In genomic region chr17:67569865-67570264, GRCm38 (mm10) we compare ENCODE assay signal across 22 mouse cellular contexts.
A peak's percentile ranks its signal among the peaks of the same experiment; 100 is the strongest.
DNase-seq lines count a peak whose midpoint lies in the region; ATAC-seq and TF ChIP-seq lines count a peak whose summit lies in the region.
"Had no signal": no experiment of that assay in that cellular context is flagged by ENCODE, and none has a peak within 500 bp of the region (broad histone marks: within the 10 kb centered on the region; RNA-seq: fewer than 3 reads in every experiment).

No protein-coding gene starts in this region.

- H3K36me3 ChIP-seq in midbrain, embryonic 11.5 days (ENCODE audit: control insufficient read depth, insufficient read depth, low read length) = no peaks in the 10 kb centered on the region
- H3K36me3 ChIP-seq in midbrain, embryonic 14.5 days (ENCODE audit: control insufficient read depth, insufficient read depth, low read length) = no peaks in the 10 kb centered on the region
- H3K36me3 ChIP-seq in lung, postnatal 0 days (ENCODE audit: insufficient read depth, low read length) = no peaks in the 10 kb centered on the region
- H3K36me3 ChIP-seq: embryonic facial prominence, embryonic 12.5 days; forebrain, embryonic 15.5 days; G1E; heart, embryonic 10.5 days; hindbrain, embryonic 13.5 days had no signal

- intact Hi-C loops in gastrocnemius, adult 2 months (cut with DNase I) = loop anchor here (10.0 kb wide), 1 partner anchor 55 kb away; no protein-coding TSS in a partner anchor
- intact Hi-C loops in gastrocnemius, postnatal 36 days (cut with DNase I) = no loop called here

- WGBS in midbrain, embryonic 11.5 days = 92% methylated on average over 6 of the region's 6 CpGs
- WGBS in midbrain, embryonic 14.5 days = 91% methylated on average over 6 of the region's 6 CpGs
- 76% methylated on average over 6 of the region's 6 CpGs for WGBS in lung, postnatal 0 days

- H3K4me2 ChIP-seq in midbrain, embryonic 11.5 days = no peak overlapping the region
- H3K4me2 ChIP-seq in midbrain, embryonic 14.5 days (ENCODE audit: low read length) = no peak overlapping the region
- H3K4me2 ChIP-seq in lung, postnatal 0 days (replicated peaks; ENCODE audit: low read depth, low read length) = no peak overlapping the region
- H3K4me2 ChIP-seq: embryonic facial prominence, embryonic 12.5 days; forebrain, embryonic 15.5 days; hindbrain, embryonic 13.5 days had no signal

- no peaks in the 10 kb centered on the region for H3K27me3 ChIP-seq in midbrain, embryonic 11.5 days (ENCODE audit: control insufficient read depth, insufficient read depth, low read length)
- no peaks in the 10 kb centered on the region for H3K27me3 ChIP-seq in midbrain, embryonic 14.5 days (ENCODE audit: control insufficient read depth, insufficient read depth, low read length)
- no peaks in the 10 kb centered on the region for H3K27me3 ChIP-seq in lung, postnatal 0 days (replicated peaks; ENCODE audit: insufficient read depth, low read length)
- H3K27me3 ChIP-seq: embryonic facial prominence, embryonic 12.5 days; forebrain, embryonic 15.5 days; hindbrain, embryonic 13.5 days had no signal

- no peak for ATAC-seq in midbrain, embryonic 11.5 days (ENCODE audit: low FRiP score)
- no peak for ATAC-seq in midbrain, embryonic 14.5 days (ENCODE audit: low FRiP score, low TSS enrichment)
- ATAC-seq in lung, postnatal 0 days = peak; percentile 61
- ATAC-seq: CD4-positive, CD25-positive, alpha-beta regulatory T cell, adult 4 months; forebrain, embryonic 15.5 days; hindbrain, postnatal 0 days had no signal

- no peak for DNase-seq in gastrocnemius, adult 2 months
- no peak for DNase-seq in gastrocnemius, postnatal 36 days
- peak; percentile 61 for DNase-seq in midbrain, embryonic 11.5 days (ENCODE audit: low spot score, missing footprints)
- no peak for DNase-seq in midbrain, embryonic 14.5 days
- DNase-seq in lung, postnatal 0 days (ENCODE audit: low spot score) = peak; percentile 36
- peak; percentile 64 for DNase-seq in lung, postnatal 36 days
- DNase-seq in cerebellum, postnatal 10 days = no peak
- DNase-seq in kidney, postnatal 25 days = no peak
- DNase-seq: adrenal gland, postnatal 10 days; B cell, adult 2 months; cerebellum, adult 2 months; cerebellum, postnatal 14 days; embryo, embryonic 11 days; gastrocnemius, postnatal 25 days; heart, adult 11 months had no signal

- H3K4me1 ChIP-seq in midbrain, embryonic 11.5 days (ENCODE audit: control insufficient read depth, insufficient read depth, low read length) = peaks cover 3% of the 10 kb centered on the region; the same call in 1 of the 2 replicates
- no peaks in the 10 kb centered on the region for H3K4me1 ChIP-seq in midbrain, embryonic 14.5 days (ENCODE audit: control insufficient read depth, insufficient read depth, low read length)
- H3K4me1 ChIP-seq in lung, postnatal 0 days (ENCODE audit: insufficient read depth, low read depth, low read length) = no peaks in the 10 kb centered on the region
- H3K4me1 ChIP-seq: embryonic facial prominence, embryonic 12.5 days; forebrain, embryonic 15.5 days; hindbrain, embryonic 13.5 days had no signal

- no peaks in the 10 kb centered on the region for H3K9me3 ChIP-seq in midbrain, embryonic 11.5 days (ENCODE audit: control insufficient read depth, low read length)
- no peaks in the 10 kb centered on the region for H3K9me3 ChIP-seq in midbrain, embryonic 14.5 days (ENCODE audit: control insufficient read depth, low read length)
- no peaks in the 10 kb centered on the region for H3K9me3 ChIP-seq in lung, postnatal 0 days (ENCODE audit: low read length)
- H3K9me3 ChIP-seq: embryonic facial prominence, embryonic 12.5 days; forebrain, embryonic 15.5 days; heart, embryonic 10.5 days; hindbrain, embryonic 13.5 days had no signal

- H3K4me3 ChIP-seq in gastrocnemius, adult 2 months = no peak overlapping the region
- H3K4me3 ChIP-seq in midbrain, embryonic 11.5 days (ENCODE audit: low read depth, low read length) = no peak overlapping the region
- no peak overlapping the region for H3K4me3 ChIP-seq in midbrain, embryonic 14.5 days (replicated peaks; ENCODE audit: low read depth, low read length)
- H3K4me3 ChIP-seq in lung, postnatal 0 days (ENCODE audit: low read depth, low read length) = no peak overlapping the region
- H3K4me3 ChIP-seq: embryonic facial prominence, embryonic 12.5 days; forebrain, embryonic 15.5 days; heart, embryonic 10.5 days; hindbrain, embryonic 13.5 days had no signal

- TF ChIP-seq EP300 in lung, postnatal 0 days (IDR thresholded peaks at IDR 0.05) = peak; percentile 57; the same call in 1 of the 2 replicates

- H3K9ac ChIP-seq in midbrain, embryonic 11.5 days (ENCODE audit: low read length) = no peak overlapping the region
- H3K9ac ChIP-seq in midbrain, embryonic 14.5 days (replicated peaks; ENCODE audit: low read length) = no peak overlapping the region
- no peak overlapping the region for H3K9ac ChIP-seq in lung, postnatal 0 days (replicated peaks; ENCODE audit: low read depth)
- H3K9ac ChIP-seq: embryonic facial prominence, embryonic 12.5 days; forebrain, embryonic 15.5 days; hindbrain, embryonic 13.5 days had no signal

- TF ChIP-seq CTCF in gastrocnemius, adult 2 months (IDR thresholded peaks at IDR 0.05) = no peak
- no peak for TF ChIP-seq CTCF in lung, postnatal 0 days (IDR thresholded peaks at IDR 0.05)

- H3K27ac ChIP-seq in gastrocnemius, adult 2 months = peak overlapping the region; percentile 49; the same call in 1 of the 2 replicates
- H3K27ac ChIP-seq in midbrain, embryonic 11.5 days (ENCODE audit: low read depth, low read length) = no peak overlapping the region
- no peak overlapping the region for H3K27ac ChIP-seq in midbrain, embryonic 14.5 days (replicated peaks; ENCODE audit: low read depth, low read length)
- no peak overlapping the region for H3K27ac ChIP-seq in lung, postnatal 0 days (ENCODE audit: low read length)
- H3K27ac ChIP-seq: embryonic facial prominence, embryonic 12.5 days; forebrain, embryonic 15.5 days; heart, embryonic 10.5 days; hindbrain, embryonic 13.5 days; hindbrain, postnatal 0 days had no signal

Comparison
In these comparisons a context has a peak if more than half of its experiments do, and no peak if none do; other contexts are left out.
1. DNase-seq: peak in midbrain, embryonic 11.5 days (single experiment), lung, postnatal 0 days (single experiment) and lung, postnatal 36 days (single experiment); none in gastrocnemius, adult 2 months (single experiment), gastrocnemius, postnatal 36 days (0 of 2), midbrain, embryonic 14.5 days (single experiment), cerebellum, postnatal 10 days (0 of 2) and kidney, postnatal 25 days (0 of 2).